Mouse (Mus musculus) layer of hippocampus, postnatal 25 days (tissue): ENCODE data around the gene Adgrf5. TPM values are rescaled to one million over a fixed set of nuclear protein-coding genes. Genes with fewer than 3 reads are reported as not detected.

Source experiments
- DNase-seq, 2 experiments: peaks; one replicate each; pipeline ENCODE4 v3.0.0; 2022; ENCODE audit warnings: mixed read lengths in 2 of 2, low spot score in 1 of 2; ENCODE audit errors: extremely low spot score in 1 of 2
- total RNA-seq, 2 experiments: library from RNA; stranded (reverse); gene quantifications; 2 replicates each; pipeline ENCODE4 v1.2.3; 2021

Adgrf5 gene
- total RNA-seq, 2 experiments from 2014 or later, result 28.1 to 33.1 TPM

DNA sequence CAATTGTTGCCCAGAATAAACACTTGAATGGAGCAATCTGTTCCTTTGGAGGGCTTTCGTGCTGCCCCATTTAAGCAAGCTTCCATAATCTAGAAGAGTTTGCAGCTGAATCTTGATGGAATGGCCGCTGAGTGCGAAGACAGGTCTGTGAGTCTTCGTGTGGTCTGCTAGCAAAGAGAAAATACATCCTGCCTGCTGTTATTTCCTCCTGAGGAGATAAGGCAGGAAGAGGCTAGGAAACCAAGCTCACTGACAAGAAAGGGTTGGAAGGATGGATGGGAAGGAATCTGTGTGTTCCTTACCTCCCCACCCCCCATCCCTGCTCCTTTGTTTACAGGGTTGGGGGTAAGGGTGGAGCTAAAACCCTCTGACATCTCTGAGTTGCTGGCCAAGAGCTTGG is 13.8 kb downstream of the Adgrf5 start:
- no peak for DNase-seq

DNA sequence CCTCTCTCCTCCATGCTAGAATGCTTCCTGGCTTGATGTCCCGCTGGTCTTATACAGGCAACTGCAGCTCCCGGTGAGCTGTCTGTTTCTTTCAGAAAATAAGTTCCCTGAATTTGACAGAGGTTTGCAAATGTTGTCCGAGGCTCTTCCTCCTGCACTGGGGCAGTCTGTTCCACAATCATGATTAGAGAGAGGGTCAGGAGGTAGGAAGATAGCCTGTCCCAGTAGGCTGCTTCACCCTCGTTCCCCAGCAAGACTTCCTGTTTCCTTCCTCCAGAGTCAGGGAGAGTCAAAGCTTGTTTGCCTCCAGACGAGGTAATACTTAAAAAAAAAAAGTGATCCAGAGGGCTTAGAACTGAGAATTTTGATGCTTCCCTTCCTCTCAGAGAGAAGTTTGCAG is 16.3 kb downstream of the Adgrf5 start:
- no peak for DNase-seq

DNA sequence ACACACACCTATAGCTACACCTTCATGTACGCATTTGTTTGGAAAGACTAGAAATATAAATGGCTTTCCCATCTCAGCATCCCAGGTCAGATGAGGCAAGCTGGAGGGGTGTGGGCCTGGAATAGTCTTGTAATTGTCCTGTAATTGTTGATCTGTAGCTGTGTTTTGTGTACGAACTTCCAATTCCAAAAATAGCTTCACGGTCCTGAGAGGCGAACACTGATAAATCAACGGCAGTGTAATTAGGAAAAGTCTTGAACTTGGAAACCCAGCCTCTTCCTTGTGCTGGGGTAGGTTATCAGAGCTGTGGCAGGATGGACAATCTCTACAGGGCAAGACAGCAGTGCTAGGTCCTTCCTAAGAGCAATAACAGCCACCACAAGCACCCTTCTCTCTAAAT is 18.5 kb downstream of the Adgrf5 start:
- no peak for DNase-seq

DNA sequence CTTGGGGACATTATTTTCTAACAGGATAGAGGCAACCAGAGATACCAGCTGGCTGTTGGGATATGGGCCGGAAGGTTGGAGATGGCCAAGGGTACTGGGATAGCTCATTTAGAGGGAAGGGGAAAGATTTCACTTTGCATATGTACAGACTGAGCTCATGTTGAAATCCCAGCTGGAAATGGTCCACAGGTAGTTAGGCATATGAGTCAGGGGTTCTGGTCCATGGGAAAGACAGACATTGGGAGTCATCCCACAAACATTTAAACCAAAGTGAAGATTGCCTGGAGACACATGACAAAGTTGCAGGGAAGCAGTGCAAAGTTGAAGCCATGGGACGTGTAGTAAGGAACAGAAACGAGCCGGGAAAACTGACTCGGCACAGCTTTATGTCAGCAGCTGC is 26.1 kb downstream of the Adgrf5 start:
- DNase-seq, result no peak

DNA sequence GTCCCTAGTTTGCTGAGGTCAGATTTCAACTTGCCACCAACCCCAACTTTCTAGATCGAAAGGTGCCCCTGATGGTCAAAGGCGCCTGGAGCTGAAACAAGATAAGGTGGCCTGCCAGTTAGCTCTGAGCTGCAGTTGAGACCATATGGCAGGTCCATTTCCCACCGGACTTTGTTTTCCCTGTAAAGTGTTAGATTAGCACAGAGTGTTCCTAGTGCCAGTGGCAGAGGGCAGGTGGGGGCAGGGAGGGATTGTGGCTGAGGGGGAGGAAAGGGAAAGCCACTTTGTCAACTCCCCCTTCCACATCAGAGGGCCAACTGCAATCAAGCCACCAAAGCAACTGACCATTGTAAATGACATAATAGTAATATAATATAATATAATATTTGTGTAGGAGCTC is 26.9 kb downstream of the Adgrf5 start:
- no peak for DNase-seq

DNA sequence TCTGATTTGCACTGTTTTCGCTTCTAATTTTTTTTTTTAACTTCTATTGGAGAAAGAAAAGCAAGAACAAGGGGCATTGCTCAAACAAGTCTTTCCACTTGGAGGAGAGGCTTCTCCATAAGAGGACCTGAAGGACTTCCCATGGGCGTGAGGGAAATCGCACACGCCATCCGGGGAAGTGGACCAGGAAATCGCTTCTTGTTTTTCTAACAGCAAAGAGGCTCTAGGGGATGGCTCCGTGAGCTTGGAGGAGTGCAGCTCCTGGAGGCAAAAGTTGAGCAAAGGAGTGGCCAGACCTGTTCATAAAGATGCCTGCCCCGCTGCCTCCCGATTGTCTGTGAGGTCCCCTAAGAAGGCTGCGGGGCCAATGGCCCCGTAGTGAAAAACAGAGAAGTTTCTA is 29.0 kb downstream of the Adgrf5 start:
- no peak for DNase-seq

DNA sequence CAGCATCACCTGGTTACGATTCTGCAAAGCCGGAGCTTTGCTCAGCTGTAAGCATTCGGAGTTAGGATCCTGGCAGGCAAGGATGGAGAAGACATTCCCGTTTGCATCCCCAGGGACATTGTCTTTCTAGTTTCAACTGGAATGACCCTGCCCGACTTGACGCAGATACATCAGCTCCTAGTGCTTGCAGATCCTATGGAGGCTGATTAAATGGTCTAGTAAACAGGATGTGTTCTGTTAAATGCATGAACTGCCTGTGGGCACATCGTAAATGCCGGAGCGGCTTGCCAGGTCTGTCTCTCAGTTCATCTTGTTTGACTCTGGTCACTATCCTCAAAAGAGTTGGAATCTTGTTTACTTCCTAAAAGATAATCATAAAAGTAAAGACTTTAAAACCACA is 31.9 kb downstream of the Adgrf5 start:
- DNase-seq, result no peak

DNA sequence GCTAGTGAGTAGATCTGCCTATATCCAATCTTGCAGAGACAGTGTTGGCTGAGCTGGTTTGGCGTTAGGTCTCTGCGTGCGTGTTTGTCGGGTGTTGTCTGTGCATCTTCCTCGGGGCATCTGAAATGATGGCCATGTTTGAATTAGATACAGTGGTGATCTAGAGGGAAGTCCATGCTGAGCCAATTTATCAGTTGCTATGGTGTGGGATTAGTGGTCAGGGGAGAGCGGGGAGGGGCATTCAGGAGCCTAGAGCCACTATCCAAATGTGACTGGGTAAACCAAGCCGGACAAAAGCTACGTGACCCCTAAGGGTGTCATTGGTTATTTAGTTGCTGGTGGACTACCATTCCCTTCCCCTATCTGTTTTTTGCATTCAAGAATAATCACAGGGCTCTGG is 33.4 kb downstream of the Adgrf5 start:
- no peak for DNase-seq

DNA sequence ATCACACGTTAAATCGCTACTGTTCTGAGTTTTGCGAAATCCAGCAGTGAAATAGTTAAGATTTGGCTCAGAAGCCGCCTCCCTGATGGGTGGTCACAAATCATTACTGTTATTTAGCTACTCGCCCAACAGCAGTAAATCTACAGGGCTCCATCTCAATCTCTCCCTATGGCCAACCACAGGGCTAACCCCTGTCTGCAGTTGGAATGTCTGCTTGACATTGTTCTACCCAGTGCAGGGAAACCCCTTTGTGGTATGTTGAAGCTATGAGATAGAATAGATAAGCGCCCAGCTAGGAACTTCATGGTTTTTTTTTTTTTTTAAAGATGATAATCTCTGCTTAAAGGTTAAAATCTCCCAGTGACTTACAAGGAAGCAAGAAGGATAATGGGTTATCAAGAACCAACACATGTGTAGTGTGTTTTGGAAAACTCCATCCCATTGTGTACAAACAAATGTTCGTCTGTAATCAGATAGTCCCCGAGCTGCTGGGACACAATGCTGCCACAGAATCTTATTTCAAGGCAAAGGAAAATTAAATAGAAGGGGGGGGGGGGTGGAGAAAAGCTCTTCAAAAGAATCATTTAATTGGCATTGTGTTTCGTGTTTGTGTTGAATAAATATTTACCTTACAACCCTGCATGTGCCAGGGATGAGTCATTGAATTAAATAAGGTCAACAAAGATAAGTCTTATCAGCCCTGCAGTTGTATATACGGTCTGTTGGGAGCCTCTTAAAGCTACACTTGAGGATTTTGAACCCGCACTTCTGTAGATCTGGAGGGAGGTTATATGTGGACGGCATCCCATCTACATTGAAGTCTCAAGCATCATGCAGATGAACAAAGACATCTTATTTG is 35.4 kb downstream of the Adgrf5 start:
- no peak for DNase-seq

DNA sequence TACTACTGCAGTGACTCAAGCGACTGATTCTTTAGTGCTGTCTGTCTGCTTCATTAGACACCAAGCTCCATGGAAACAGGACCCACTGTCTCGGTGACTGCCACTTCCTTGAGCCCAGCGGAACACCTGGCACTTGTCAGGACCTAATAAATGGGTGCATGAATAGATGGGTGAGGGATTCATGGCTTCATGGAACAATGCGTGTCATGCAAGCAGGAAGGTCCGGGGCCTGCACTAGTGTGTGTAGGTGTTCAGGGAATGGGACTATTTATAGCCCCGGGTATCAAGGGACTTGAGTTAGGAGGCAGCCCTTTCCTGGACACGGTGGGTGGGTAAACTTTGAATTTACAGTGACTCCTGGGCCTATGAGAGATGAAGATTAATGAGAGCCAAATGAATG is 38.4 kb downstream of the Adgrf5 start:
- no peak for DNase-seq

DNA sequence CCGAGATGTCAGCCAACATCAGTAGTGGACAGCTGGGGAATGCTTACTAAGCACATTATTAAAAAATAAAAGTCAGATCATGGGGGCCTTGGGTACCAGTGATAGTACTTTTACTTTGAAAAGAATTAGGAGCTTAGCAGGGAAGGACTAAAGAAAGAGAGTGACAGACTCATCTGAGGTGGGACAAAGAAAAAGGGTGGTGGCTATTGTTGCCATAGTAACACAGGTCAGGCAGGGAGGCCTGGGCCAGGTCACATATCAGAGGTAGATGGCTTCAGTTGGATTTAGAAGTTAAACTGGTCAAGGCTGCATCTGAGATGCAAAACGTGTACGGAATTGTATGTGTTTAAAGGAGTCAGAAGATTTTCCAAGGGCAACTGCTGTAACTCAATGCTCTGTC is 38.9 kb downstream of the Adgrf5 start:
- no peak for DNase-seq

DNA sequence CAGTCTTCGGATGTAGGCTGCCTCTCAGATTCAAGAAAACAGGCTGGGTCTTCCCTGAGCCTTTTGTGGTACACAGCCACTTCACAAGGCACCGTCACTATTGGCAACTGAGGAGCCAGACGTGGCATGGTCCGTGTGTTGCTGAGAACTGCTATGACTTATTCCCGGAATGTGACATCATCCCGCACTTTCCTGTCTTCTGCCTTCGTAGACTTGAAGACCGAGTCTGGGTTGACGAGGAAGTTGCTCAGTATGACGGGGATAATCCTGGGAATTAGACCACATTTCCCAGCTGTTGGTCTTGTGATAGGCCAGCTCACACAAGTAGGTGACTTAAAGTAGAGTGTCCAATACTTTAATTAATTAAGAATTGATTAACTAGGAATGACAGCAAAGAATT is 40.2 kb downstream of the Adgrf5 start:
- DNase-seq, result no peak

DNA sequence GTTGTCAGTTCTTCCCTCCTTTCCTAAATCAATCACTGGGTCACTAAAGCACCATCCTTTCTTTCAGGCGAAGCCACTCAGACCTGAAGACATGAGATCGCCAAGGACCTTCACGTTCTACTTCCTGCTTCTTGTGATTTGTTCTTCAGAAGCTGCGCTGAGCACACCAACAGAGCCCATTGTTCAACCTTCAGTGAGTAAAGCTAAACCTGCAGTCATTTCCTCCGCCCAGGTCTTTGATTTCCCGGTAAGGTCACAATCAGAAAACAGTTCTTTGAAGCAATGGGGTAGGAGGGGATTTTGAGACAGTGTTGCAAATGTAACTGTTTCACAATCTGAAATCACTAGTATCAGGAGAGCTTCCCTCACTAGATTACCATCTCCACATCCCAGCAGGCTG is 43.6 kb downstream of the Adgrf5 start:
- no peak for DNase-seq

DNA sequence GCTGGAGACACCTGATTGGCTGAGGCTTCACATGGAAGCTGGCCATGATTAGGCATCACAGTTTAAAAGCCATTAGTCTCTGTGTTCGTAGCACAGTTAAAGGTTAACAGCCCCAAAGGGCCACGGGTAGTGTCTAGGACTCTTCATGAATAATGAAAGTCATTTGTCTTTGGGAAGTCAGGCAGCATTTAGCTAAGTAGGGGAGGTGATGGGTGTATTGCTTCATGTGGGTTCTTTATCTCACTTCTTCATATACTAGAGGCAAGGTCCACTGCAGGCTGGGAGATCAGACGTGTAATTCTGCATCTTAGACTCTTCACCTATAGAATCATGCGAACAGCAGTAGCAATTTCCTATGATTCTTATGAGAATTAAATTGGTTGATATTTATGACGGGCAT is 44.2 kb downstream of the Adgrf5 start:
- no peak for DNase-seq

DNA sequence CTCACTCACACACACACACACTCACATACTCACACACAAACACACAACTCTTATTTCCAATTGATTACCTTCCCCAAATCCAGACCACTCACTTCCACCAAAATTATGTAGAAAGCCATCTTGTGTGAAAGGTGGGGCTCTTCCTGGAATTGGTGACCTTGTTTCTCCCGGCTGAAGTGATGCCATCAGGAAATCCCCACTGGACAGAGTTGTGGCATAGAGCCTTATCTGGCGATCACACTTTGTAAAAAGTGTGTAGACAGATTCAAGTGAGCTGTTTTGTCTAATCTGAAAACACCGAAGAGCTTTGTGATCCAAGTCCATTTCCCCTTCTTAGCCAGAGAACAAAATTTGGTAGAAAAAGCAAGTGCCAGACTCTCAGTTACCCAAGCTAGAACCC is 46.1 kb downstream of the Adgrf5 start:
- no peak for DNase-seq

DNA sequence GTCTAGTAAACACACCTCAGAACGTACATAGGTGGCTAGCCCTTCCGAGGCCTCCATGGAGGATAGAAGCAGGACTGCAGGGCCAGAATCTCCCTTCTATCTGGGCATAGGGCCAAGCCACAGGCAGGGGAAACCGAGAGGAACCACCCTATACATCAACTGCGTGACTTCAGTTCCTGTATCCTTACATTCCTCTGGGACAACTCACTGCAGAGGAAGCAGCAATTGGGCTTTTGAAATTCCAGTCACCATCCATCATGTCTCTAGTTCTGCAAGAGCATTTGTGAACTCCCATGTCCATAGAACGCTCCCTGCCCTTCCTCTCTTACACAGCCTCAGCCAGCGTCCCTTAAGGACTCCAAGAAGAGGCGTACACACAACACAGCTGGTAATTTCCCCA is 47.3 kb downstream of the Adgrf5 start:
- DNase-seq, result no peak

DNA sequence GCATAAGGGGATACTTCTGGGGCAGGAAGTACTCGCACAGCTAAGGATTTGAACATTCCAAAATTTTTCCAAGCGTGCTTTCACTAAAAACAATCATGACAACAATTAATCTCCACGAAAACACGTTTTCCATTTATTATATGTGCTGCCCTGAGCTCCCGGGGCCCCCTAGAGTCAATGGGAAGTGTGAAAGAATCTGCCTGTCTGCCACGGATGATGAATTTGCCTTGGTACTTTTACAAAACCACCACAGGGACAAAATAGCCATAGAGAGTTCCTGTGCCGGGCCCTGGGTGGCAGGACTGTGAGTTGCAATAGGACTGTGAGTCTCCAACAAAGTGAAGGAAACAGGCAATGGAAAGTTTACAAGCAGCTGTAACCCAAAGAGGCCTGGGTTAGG is 52.9 kb downstream of the Adgrf5 start:
- no peak for DNase-seq

DNA sequence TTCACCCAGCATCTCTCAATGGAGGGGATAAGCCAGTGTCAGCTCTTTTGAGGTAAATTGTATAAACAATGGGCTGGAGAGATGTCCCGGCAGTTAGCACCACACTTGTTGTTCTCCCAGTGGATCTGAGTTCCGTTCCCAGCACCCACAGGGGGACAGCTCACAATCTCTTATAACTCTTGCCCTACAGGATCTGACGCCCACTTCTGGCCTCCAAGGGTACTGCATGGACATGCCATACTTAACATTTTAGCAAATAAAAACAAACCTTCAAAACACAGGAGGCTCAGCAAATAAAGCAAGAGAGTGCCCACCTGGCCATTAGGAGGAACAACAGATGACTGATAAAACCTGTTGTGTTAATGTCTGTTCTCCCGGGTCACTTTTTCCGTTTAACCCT is 59.0 kb downstream of the Adgrf5 start:
- no peak for DNase-seq

DNA sequence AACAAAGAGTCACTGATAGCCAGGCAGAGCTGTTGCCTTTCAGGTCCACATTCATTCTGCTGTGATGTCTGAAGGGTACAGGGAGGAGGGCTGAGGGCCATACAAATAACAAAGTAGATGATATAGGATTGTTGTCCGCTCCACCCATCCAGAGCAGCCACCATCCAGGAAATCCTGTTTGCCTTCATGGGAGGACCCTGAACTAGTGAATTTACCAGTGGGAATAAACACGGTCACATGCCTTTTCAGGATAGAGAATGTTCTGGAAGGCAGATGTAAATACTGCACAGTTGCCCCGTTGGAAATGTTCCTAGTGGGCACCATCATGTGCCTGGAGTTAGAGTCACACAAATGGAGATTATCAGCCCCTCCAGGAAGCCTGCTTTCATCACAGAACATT is 60.1 kb downstream of the Adgrf5 start:
- DNase-seq, result no peak

DNA sequence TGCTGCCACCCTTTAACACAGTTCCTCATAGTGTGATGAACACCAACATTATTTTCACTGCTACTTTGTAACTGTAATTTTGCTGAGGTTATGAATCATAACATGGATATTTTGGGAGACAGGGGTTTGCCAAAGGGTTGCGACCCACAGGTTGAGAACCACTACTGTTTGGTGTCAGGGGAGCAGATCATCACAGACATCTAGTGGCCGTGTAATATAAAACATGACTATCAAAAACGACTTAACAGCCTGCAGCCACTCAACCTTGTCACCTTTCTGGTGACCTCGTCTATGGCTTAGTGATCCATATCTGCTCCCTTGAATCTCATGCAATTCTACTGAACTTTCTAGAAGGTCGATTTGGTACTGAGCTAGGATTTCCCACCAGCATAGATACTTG is 63.7 kb downstream of the Adgrf5 start:
- DNase-seq, result no peak

DNA sequence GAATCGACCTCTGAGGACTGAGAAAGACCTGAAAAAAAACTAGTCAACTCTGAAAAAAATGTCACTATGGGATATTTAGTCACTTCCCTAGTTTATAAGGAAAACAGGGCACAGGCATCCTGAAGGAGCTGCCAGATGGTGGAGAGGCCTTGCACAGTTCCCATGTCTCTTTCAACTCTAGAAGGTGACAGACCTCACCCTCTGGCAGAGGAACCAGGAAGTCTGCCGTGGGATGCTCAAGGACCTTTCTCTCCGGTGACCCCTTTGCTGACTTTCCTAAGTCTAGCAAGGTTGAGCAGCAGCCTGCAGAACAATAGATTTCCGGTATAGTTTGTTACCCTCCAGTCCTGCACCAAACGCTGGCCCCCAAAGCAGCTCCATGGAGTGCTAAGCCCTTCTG is 71.4 kb downstream of the Adgrf5 start:
- no peak for DNase-seq

DNA sequence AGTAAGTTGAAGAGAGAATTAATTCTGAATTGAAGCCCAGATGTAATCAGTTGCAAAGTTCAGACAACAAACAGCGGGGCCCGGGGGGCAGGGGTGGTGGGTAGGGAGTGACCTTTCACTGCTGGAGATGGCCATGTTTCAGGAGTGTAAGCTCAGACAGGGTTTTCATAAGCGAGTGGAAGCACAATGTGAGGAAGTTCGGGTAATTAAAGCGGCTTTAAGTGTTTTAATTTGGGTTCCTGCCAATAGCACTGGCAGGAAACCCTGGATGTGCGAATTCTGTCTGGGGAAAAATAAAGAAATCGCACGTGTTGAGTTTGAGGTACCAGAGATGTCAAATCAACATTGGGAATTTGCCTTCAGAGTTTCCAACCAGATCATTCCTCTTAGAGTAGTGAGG is 74.2 kb downstream of the Adgrf5 start:
- no peak for DNase-seq

DNA sequence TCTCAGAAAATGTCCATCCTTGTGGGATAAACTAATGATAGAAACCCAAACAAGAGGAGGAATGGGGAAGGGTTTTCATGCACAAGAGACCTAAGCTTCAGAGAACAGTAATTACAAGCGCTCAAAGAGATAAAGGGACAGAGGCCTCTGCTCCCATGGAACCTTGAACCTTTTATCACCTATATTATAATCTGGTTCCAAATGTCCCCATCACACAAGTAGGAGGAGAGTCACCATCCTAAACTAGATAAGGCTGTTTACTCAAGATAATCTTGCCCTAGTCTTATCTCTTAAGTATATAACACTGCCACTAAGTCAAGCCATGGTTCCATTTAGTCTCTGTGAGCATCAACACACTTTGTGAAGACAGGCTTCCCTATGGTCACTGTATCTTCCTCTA is 91.0 kb downstream of the Adgrf5 start:
- no peak for DNase-seq
